Mouse (Mus musculus) thymus, adult 2 months (tissue): Measurements from ENCODE around the gene Tmem125. TPM values are rescaled to one million over a fixed set of nuclear protein-coding genes. Genes with fewer than 3 reads are reported as not detected.
"Not testable (repeated sequence)": the region's sequence is repeated elsewhere in the genome, so short reads cannot be mapped to it uniquely, and the experiment has no call there.

Source experiments
- DNase-seq: peaks from one replicate; pipeline ENCODE4 v3.0.0; 2021
- H3K27ac ChIP-seq: fragments of 200-500 bp; 2 replicates; pipeline ENCODE4 v1.5.1; 2012; ENCODE audit warnings: low read length, control low read depth; ENCODE audit not compliant: control insufficient read depth, insufficient read depth
- H3K27me3 ChIP-seq: fragments of 200-500 bp; 2 replicates; pipeline ENCODE4 v1.6.1; 2012; ENCODE audit warnings: mild to moderate bottlenecking, low read length, moderate library complexity, mixed read lengths; ENCODE audit not compliant: control insufficient read depth, insufficient read depth
- H3K36me3 ChIP-seq: fragments of 200-500 bp; 2 replicates; pipeline ENCODE4 v1.6.1; 2012; ENCODE audit warnings: mild to moderate bottlenecking, low read length, moderate library complexity; ENCODE audit not compliant: control insufficient read depth, insufficient read depth
- H3K4me1 ChIP-seq: fragments of 200-500 bp; replicated peaks from 2 replicates; pipeline ENCODE4 v1.6.1; 2012; ENCODE audit warnings: low read length; ENCODE audit not compliant: control insufficient read depth, insufficient read depth
- H3K4me3 ChIP-seq: fragments of 200-500 bp; 2 replicates; pipeline ENCODE4 v1.5.1; 2012; ENCODE audit warnings: mild to moderate bottlenecking, low read length, control low read depth, moderate library complexity; ENCODE audit not compliant: control insufficient read depth, insufficient read depth
- CTCF ChIP-seq: fragments of 200-500 bp; IDR thresholded peaks from 2 replicates; pipeline ENCODE4 v1.5.1; 2012; ENCODE audit warnings: mild to moderate bottlenecking, control low read depth, low read length, moderate library complexity, borderline replicate concordance; ENCODE audit not compliant: control insufficient read depth, poor library complexity, insufficient read depth; ENCODE audit errors: extremely low read depth
- POLR2A ChIP-seq: fragments of 200-500 bp; IDR thresholded peaks from 2 replicates; pipeline ENCODE4 v1.6.1; 2012; ENCODE audit warnings: mild to moderate bottlenecking, low read length, control low read depth, moderate library complexity; ENCODE audit not compliant: control insufficient read depth, poor library complexity, insufficient read depth; ENCODE audit errors: extremely low read depth
- WGBS: fragments of 180-500 bp; shearing (Covaris S2); methylation state at CpG from one replicate; pipeline ENCODE4 v1.1.7; 2018; 5-methylcytosine and 5-hydroxymethylcytosine counted together
- polyA plus RNA-seq: library from polyadenylated mRNA; depleted of rRNA; stranded (reverse); fragments of >200 nt; gene quantifications from 2 replicates; pipeline ENCODE4 v1.2.3, GENCODE M21; 2012

Gene Tmem125
- polyA plus RNA-seq, 1 experiment: 1.7 TPM

- no peaks in the 10 kb centered on the region for H3K27me3 ChIP-seq
- no peak overlapping the region for H3K4me3 ChIP-seq
- no peaks in the 10 kb centered on the region for H3K4me1 ChIP-seq
- no peaks in the 10 kb centered on the region for H3K36me3 ChIP-seq
- TF ChIP-seq POLR2A: no peak
- TF ChIP-seq CTCF: no peak
- H3K27ac ChIP-seq: no peak overlapping the region
- 91% methylated on average over 13 of the region's 13 CpGs for WGBS
- DNase-seq: no peak
These were observed 20.4 kb upstream of the Tmem125 start for GRCm38 (mm10) chr4:118564062-118564925.

GRCm38 (mm10) chr4:118553039-118553649 lies 9.3 kb upstream of the Tmem125 start:
- TF ChIP-seq CTCF: no peak
- TF ChIP-seq POLR2A: no peak
- DNase-seq: no peak
- Histone ChIP-seq H3K4me1 (no peaks in the 10 kb centered on the region), H3K4me3 (no peak overlapping the region), H3K36me3 (no peaks in the 10 kb centered on the region), H3K27me3 (no peaks in the 10 kb centered on the region), H3K27ac (no peak overlapping the region)
- WGBS: 82% methylated on average over 3 of the region's 3 CpGs

GRCm38 (mm10) chr4:118548130-118548480 lies 4.3 kb upstream of the Tmem125 start:
- WGBS: 88% methylated on average over 10 of the region's 10 CpGs

GRCm38 (mm10) chr4:118547424-118548129 lies 3.7 kb upstream of the Tmem125 start:
- WGBS: 90% methylated on average over 23 of the region's 23 CpGs
- not testable (repeated sequence) for H3K36me3 ChIP-seq, H3K4me1 ChIP-seq, H3K27ac ChIP-seq, H3K4me3 ChIP-seq, H3K27me3 ChIP-seq
- DNase-seq: peak; percentile 76

More at GRCm38 (mm10) chr4:118548130-118548480, 4.3 kb upstream of the Tmem125 start:
- DNase-seq: peak; percentile 40
- H3K4me1 ChIP-seq, H3K27me3 ChIP-seq, H3K27ac ChIP-seq, H3K36me3 ChIP-seq, H3K4me3 ChIP-seq: not testable (repeated sequence)
- TF ChIP-seq CTCF: 0 out of 2 replicates have a peak, but pooled peaks have one; percentile 12

GRCm38 (mm10) chr4:118544441-118545127 lies 740 bp upstream of the Tmem125 start:
- whole genome bisulfite sequencing: 94% methylated on average over 14 of the region's 14 CpGs
- no peak overlapping the region for H3K4me3 ChIP-seq
- H3K4me1 ChIP-seq: 0 out of 2 replicates have a peak, but pooled peaks cover 10% of the 10 kb centered on the region
- H3K27me3 ChIP-seq: no peaks in the 10 kb centered on the region
- no peak for DNase-seq
- no peak overlapping the region for H3K27ac ChIP-seq
- TF ChIP-seq CTCF: no peak
- TF ChIP-seq POLR2A: no peak
- no peaks in the 10 kb centered on the region for H3K36me3 ChIP-seq

GRCm38 (mm10) chr4:118543158-118543530 lies 700 bp downstream of the Tmem125 start:
- Histone ChIP-seq H3K27me3 (no peaks in the 10 kb centered on the region), H3K36me3 (no peaks in the 10 kb centered on the region), H3K4me1 (0 out of 2 replicates have a peak, but pooled peaks cover 10% of the 10 kb centered on the region), H3K4me3 (no peak overlapping the region), H3K27ac (no peak overlapping the region)
- TF ChIP-seq CTCF (no peak), POLR2A (no peak)
- 18% methylated on average over 13 of the region's 13 CpGs for WGBS
- DNase-seq: peak; percentile 21
